Mouse (Mus musculus): ENCODE measurements around the gene Il27ra.
A peak's percentile ranks its signal among the peaks of the same experiment; 100 is the strongest.
"Not testable (repeated sequence)": the region's sequence is repeated elsewhere in the genome, so short reads cannot be mapped to it uniquely, and the experiment has no call there.

The Il27ra gene

DNA sequence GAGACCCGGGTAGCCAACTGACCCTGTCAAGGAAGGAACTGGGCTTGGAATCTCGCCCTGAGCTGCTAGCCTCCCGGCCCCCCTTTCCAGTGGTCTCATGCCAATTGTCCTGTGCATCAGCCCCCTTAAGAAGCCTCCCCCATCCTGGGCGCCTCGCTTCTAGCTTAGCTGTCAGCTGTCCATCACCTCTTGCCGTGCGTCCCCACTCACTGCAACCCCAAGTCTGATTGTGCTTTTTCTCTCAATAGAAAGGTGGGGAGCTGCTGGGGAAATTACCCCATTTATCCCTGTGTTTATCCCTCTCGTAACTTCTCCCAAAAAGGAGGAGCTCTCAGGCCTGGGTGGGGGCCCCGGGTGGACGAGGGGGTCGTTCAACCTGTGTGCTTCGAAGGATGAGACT is 46.4 kb downstream of the Il27ra start:
- DNase-seq: peak; percentile 29

DNA sequence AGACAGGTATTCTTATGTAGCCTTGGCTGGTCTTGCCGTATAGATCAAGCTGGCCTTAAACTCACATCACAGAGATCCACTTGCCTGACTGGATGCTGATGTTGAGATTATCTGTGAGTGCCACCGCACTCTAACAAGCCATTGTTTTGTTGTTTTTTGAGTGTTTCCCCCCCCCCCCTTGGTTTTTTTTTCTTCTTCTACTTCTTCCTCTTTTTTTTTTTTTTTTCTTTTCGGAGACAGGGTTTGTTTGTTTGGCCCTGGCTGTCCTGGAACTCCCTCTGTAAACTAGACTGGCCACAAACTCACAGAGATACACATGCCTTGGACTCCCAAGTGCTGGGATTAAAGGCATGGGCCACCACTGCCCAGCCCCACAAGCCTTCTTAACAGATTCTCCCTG is 48.4 kb downstream of the Il27ra start:
- no peak for DNase-seq

DNA sequence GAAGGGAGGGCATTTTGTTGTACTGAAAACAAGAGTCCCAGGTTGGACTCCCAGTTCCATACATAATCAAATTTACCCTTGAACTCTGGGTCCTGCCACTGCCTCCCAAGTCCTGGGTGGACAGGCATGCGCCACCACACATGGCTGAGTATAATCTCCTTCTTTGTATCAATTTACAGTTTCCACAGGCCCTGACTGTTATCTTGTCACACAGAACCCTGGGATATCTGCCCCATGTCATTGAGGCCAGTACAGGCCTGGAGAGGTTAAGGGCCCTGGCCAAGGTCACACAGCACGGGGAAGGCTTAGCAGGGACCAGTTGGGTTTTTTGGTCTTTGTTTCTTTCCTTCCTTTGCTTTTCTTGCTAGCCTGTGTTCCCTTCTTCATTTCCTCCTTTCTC is 49.9 kb downstream of the Il27ra start:
- no peak for DNase-seq

DNA sequence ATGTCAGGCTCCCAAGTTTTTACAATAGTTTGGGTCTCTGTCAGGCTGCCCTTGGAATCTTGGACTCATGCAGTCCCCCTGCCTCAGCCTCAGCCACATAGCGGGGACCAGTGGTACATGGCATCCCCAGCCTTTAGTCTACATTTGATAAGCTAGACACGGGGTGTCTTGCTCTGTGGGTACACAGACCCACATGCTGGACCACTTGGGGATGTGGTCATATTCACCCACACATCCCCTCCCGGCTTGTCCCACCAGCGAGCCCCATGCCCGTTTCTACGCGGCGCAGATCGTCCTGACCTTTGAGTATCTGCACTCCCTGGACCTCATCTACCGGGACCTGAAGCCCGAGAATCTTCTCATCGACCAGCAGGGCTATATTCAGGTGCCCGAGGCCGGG is 52.2 kb downstream of the Il27ra start:
- no peak for DNase-seq

DNA sequence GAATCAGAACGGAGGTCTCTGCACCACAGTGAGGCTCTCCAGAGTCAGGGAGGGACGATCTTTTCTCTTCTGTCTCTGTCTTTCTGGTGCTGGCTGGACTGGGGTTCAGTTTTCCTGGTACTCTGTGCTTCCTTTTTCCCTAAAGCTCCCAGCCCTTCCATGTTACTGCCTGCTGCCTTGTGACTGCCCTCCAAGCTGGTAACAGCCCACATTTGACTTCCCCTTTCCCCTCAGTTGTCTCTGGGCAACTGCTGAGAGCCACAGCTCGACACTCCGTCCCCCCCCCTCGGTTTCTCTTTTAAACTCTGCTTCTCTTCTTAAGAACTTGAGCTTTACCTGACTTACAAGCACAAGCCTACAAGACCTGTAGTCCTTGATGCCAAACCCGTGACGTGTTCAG is 53.1 kb downstream of the Il27ra start:
- DNase-seq: no peak

DNA sequence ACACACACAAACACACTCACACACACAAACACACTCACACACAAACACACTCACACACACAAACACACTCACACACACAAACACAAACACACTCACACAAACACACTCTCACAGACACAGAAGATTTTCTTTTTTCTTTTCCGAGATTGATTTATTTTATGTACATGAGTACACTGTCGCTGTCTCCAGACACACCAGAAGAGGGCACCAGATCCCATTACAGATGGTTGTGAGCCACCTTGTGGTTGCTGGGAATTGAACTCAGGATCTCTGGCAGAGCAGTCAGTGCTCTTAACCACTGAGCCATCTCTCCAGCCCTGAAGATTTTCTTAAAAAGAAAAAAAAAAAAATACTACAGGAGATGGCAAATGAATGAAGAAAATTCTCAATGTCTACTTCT is 59.2 kb downstream of the Il27ra start:
- not testable (repeated sequence) for DNase-seq

DNA sequence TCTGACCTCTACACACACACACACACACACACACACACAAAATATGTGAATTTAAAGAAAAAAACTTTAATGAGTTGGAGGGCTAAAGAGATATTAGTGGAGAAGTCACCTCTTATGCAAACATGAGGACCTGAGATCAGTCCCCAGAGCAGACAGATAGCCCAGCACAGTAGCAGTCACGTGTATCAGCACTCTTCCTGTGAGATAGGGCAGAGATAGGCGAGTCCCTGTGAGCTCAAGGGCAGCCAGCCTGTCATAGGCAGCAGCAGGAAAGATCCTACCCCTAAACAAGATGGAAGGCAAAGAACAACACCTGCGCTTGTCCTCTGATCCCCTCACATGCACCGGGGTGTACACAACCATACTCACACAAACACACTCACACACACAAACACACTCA is 59.9 kb downstream of the Il27ra start:
- no peak for DNase-seq

DNA sequence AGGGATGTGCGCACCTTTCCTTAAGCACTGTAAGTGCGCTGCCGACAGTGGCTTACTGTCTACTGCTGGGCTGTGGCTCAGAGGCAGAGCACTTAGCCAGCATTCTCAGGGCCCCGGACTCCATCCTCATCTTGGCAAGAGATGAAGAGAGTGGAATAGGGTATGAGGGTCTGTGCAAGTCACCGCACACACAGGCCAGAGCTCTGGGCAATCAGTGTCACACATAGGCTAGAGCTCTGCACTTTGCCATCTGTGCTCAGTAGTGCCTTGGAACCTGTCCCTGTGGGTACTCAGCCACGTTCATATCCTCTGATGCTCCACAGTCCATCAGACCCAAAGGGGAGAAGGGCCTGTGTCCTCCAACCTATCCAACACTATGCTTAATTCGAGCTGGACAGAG is 60.9 kb downstream of the Il27ra start:
- DNase-seq: no peak

DNA sequence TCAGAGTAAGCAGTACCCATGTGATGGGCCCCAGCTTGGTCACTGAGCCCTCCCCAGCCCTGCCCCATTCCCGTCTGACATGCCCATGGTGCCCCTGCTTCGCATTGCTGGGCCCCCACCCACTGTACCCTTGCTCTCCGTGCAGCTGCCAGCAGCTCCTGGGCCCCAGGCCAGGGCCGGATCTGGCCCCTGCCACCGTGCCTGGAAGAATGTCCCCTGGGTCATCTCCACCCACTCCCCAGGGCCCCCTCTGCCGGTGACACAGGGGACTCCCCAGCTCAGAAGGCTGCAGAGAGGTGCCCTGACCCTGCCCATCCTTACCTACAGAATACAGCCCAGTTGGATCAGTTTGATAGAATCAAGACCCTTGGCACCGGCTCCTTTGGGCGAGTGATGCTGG is 61.5 kb downstream of the Il27ra start:
- DNase-seq: no peak

Data from right cerebral cortex, postnatal 14 days (tissue).